Mouse (Mus musculus) gastrocnemius, adult 8-10 months (tissue): ENCODE measurements around the gene Rsph9. TPM values are rescaled to one million over a fixed set of nuclear protein-coding genes. Genes with fewer than 3 reads are reported as not detected.

ENCODE experiments used
- DNase-seq, 2 experiments: peaks; one replicate each; pipeline ENCODE4 v3.0.0; 2022; ENCODE audit warnings: low spot score in 2 of 2
- total RNA-seq, 4 experiments: library from RNA; stranded (reverse); gene quantifications; 2 replicates each; pipeline ENCODE4 v1.2.4; 2022

The Rsph9 gene
- under 1 TPM in 3 of 4 experiments, not detected in 1; 0.34 to 0.58 (median 0.40) TPM for total RNA-seq

- DNase-seq: peak; percentile 64
Measured at GRCm38 (mm10) chr17:46143578-46144423, at the start of gene Rsph9. Gene Rsph9 (minus strand): TSS chr17:46144216.

- no peak for DNase-seq
Measured at GRCm38 (mm10) chr17:46188829-46189228, 44.8 kb upstream of the Rsph9 start.

GRCm38 (mm10) chr17:46182273-46182672 lies 38.3 kb upstream of the Rsph9 start:
- DNase-seq: no peak

GRCm38 (mm10) chr17:46170538-46170937 lies 26.5 kb upstream of the Rsph9 start:
- no peak for DNase-seq

GRCm38 (mm10) chr17:46168768-46169167 lies 24.8 kb upstream of the Rsph9 start:
- DNase-seq: no peak

GRCm38 (mm10) chr17:46168318-46168717 lies 24.3 kb upstream of the Rsph9 start:
- no peak for DNase-seq

- DNase-seq: peak in 1 of 2 experiments; percentile 34
Measured at GRCm38 (mm10) chr17:46167014-46167413, 23.0 kb upstream of the Rsph9 start.

GRCm38 (mm10) chr17:46166270-46166669 lies 22.3 kb upstream of the Rsph9 start:
- no peak for DNase-seq

GRCm38 (mm10) chr17:46165460-46165859 lies 21.4 kb upstream of the Rsph9 start:
- no peak for DNase-seq

- no peak for DNase-seq
Measured at GRCm38 (mm10) chr17:46164791-46165190, 20.8 kb upstream of the Rsph9 start.

- no peak for DNase-seq
Measured at GRCm38 (mm10) chr17:46164301-46164700, 20.3 kb upstream of the Rsph9 start.

- DNase-seq: no peak
Measured at GRCm38 (mm10) chr17:46162951-46163421, 19.0 kb upstream of the Rsph9 start.

GRCm38 (mm10) chr17:46162551-46162950 lies 18.5 kb upstream of the Rsph9 start:
- no peak for DNase-seq

GRCm38 (mm10) chr17:46161710-46162109 lies 17.7 kb upstream of the Rsph9 start:
- no peak for DNase-seq

GRCm38 (mm10) chr17:46161179-46161578 lies 17.2 kb upstream of the Rsph9 start:
- no peak for DNase-seq

- DNase-seq: peak; percentile 92 to 95
Measured at GRCm38 (mm10) chr17:46160686-46161085, 16.7 kb upstream of the Rsph9 start, which contains the start of gene Gtpbp2. Gene Gtpbp2 (plus strand): TSS chr17:46161032.

- peak; percentile 90 to 92 for DNase-seq
Measured at GRCm38 (mm10) chr17:46160090-46160662, 16.2 kb upstream of the Rsph9 start.

- DNase-seq: no peak
Measured at GRCm38 (mm10) chr17:46159236-46159635, 15.2 kb upstream of the Rsph9 start.

GRCm38 (mm10) chr17:46157131-46157530 lies 13.1 kb upstream of the Rsph9 start:
- DNase-seq: no peak

- no peak for DNase-seq
Measured at GRCm38 (mm10) chr17:46156680-46157079, 12.7 kb upstream of the Rsph9 start.

- DNase-seq: no peak
Measured at GRCm38 (mm10) chr17:46154336-46154735, 10.3 kb upstream of the Rsph9 start.
